Mouse (Mus musculus): ENCODE measurements around the gene Crebrf. TPM values are rescaled to one million over a fixed set of nuclear protein-coding genes. Genes with fewer than 3 reads are reported as not detected.

Crebrf gene
- polyA plus RNA-seq (2014; fragmentation: Illumina TruSeq; extraction: RNeasy Lipid Tissue Mini Kit (QIAGEN cat#74804); ENCODE audit: low read depth, low replicate concordance): 19.7 TPM

DNA sequence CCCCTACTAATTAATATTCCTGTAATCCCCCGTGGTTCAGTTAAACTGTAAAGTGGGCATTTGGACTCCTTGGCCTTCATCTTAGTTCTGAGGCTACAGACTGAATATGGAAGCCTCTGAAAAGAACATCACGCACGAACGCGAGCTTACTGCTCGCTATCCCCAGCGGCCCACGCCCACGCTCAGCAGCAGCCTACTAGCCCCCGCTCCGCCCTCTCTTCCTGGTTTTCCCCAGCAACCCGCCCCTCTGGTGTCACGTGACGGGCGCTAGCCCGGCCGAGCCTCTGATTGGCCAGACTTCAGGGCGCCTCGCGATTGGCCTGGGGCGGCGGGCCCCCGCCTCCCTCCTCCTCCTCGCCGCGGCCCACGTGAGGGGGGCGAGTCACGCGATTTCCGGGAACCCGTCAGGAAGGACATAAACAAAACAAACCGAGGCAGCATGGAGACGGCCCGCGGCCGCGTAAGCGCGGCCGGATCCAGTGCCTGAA is at the start of gene Crebrf:
Gene Crebrf, plus strand, starts transcription at position 380 of the 488 bp plus-strand sequence.

DNA sequence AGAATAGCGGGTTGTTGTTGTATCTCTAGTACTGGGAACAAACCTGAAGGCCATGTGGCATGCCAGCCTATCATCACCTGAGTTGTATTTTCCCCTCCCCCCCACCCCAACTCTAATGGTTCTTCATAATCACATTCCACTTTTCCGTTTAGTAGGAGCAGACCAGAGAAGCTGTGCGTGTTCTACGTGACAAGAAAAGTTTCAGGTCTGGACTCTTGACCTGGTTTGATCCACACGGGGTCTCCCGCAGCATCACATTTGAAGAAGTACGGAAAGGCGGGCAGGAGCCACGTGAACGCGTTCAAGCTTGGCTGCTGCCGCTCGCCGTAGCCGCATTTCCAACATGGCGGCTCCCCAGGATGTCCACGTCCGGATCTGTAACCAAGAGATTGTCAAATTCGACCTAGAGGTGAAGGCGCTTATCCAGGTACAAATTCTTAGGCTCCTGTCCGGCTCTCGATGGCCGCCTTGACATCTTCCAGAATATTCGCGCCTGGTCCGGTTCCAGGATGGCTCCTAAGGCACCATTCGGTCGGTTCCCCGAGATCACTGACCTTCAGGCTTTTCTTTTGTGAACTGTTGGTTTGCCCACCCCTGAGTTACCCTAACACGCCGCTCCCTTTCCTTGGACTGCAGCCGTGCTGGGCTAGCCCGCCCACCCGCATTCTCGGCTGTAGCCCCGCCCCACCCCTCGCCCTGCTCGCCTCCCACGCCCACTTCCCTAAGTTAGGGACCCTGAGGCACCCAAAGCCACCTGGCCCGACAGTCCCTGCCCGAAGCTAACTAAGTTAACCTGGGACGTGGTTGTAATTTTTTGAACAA is 65.5 kb downstream of the Crebrf start, which contains the start of gene Bnip1:
Gene Bnip1, plus strand, starts transcription at position 317 of the 822 bp plus-strand sequence.

Other genes starting within 250 kb of the Crebrf start
- gene Ergic1, start 154.2 kb upstream of the Crebrf start, polyA plus RNA-seq (2014; fragmentation: Illumina TruSeq; extraction: RNeasy Lipid Tissue Mini Kit (QIAGEN cat#74804); ENCODE audit: low read depth, low replicate concordance): 165 TPM
- 84.0 TPM for gene Dusp1, start 153.5 kb upstream of the Crebrf start, polyA plus RNA-seq (2014; fragmentation: Illumina TruSeq; extraction: RNeasy Lipid Tissue Mini Kit (QIAGEN cat#74804); ENCODE audit: low read depth, low replicate concordance)
- gene Atp6v0e, start 52.4 kb upstream of the Crebrf start, polyA plus RNA-seq (2014; fragmentation: Illumina TruSeq; extraction: RNeasy Lipid Tissue Mini Kit (QIAGEN cat#74804); ENCODE audit: low read depth, low replicate concordance): 277 TPM
- gene Bnip1, start 65.4 kb downstream of the Crebrf start, polyA plus RNA-seq (2014; fragmentation: Illumina TruSeq; extraction: RNeasy Lipid Tissue Mini Kit (QIAGEN cat#74804); ENCODE audit: low read depth, low replicate concordance): 29.3 TPM
- not detected for gene Nkx2-5, start 129.4 kb downstream of the Crebrf start, polyA plus RNA-seq (2014; fragmentation: Illumina TruSeq; extraction: RNeasy Lipid Tissue Mini Kit (QIAGEN cat#74804); ENCODE audit: low read depth, low replicate concordance)
- 3.3 TPM for gene Kifc5b, start 201.4 kb downstream of the Crebrf start, polyA plus RNA-seq (2014; fragmentation: Illumina TruSeq; extraction: RNeasy Lipid Tissue Mini Kit (QIAGEN cat#74804); ENCODE audit: low read depth, low replicate concordance)
- gene Phf1, start 217.4 kb downstream of the Crebrf start, polyA plus RNA-seq (2014; fragmentation: Illumina TruSeq; extraction: RNeasy Lipid Tissue Mini Kit (QIAGEN cat#74804); ENCODE audit: low read depth, low replicate concordance): 39.7 TPM
- 95.4 TPM for gene Cuta, start 223.9 kb downstream of the Crebrf start, polyA plus RNA-seq (2014; fragmentation: Illumina TruSeq; extraction: RNeasy Lipid Tissue Mini Kit (QIAGEN cat#74804); ENCODE audit: low read depth, low replicate concordance)
- gene Syngap1, start 225.6 kb downstream of the Crebrf start, polyA plus RNA-seq (2014; fragmentation: Illumina TruSeq; extraction: RNeasy Lipid Tissue Mini Kit (QIAGEN cat#74804); ENCODE audit: low read depth, low replicate concordance): 13.6 TPM

All from adipose tissue, adult 10 weeks (tissue).